ENCODE assay signal across 8 mouse cellular contexts in genomic region chr3:61364978-61365778, GRCm38 (mm10). TPM values are rescaled to one million over a fixed set of nuclear protein-coding genes. Genes with fewer than 3 reads are reported as not detected.
A peak's percentile ranks its signal among the peaks of the same experiment; 100 is the strongest.
DNase-seq lines count a peak whose midpoint lies in the region; ATAC-seq and TF ChIP-seq lines count a peak whose summit lies in the region.

No protein-coding gene starts in this region.

- no peak for ATAC-seq in G1E (ENCODE audit: extremely low read depth, insufficient number of reproducible peaks, low FRiP score, poor library complexity, severe bottlenecking)

- H3K9me3 ChIP-seq in G1E (replicated peaks), result no peaks in the 10 kb centered on the region
- no peaks in the 10 kb centered on the region for H3K9me3 ChIP-seq in hindbrain, embryonic 10.5 days

- H3K4me1 ChIP-seq in G1E (ENCODE audit: insufficient read depth, low read depth, low read length), result peaks cover 46% of the 10 kb centered on the region
- no peaks in the 10 kb centered on the region for H3K4me1 ChIP-seq in cerebellum, adult 2 months (ENCODE audit: control insufficient read depth, insufficient read depth, low read length)
- H3K4me1 ChIP-seq in hindbrain, embryonic 10.5 days (replicated peaks), result peaks cover 31% of the 10 kb centered on the region

- no peak for TF ChIP-seq CTCF in G1E (IDR thresholded peaks at IDR 0.05; ENCODE audit: low read depth, low read length)
- TF ChIP-seq CTCF in cerebellum, adult 2 months (IDR thresholded peaks at IDR 0.05; ENCODE audit: borderline replicate concordance, insufficient read depth, low read depth, low read length), result no peak

- no peak for TF ChIP-seq POLR2A in cerebellum, adult 2 months (IDR thresholded peaks at IDR 0.05; ENCODE audit: borderline replicate concordance, insufficient read depth, low read length)

- no peak overlapping the region for H3K27ac ChIP-seq in cerebellum, adult 2 months (ENCODE audit: insufficient read depth, low read length)
- H3K27ac ChIP-seq in hindbrain, embryonic 10.5 days, result peak overlapping the region; percentile 96

- peak overlapping the region; percentile 82 for H3K4me3 ChIP-seq in G1E (ENCODE audit: low read depth, low read length)
- peak overlapping the region; percentile 54 for H3K4me3 ChIP-seq in cerebellum, adult 2 months (replicated peaks; ENCODE audit: insufficient read depth, low read depth, low read length)
- H3K4me3 ChIP-seq in hindbrain, embryonic 10.5 days, result peak overlapping the region; percentile 70

- WGBS in cerebellum, adult 2 months, result under 1% methylated on average over 68 of the region's 68 CpGs
- under 1% methylated on average over 68 of the region's 68 CpGs for WGBS in hindbrain, embryonic 10.5 days

- peak; percentile 6 for DNase-seq in G1E (ENCODE audit: low spot score)
- peak; percentile 56 to 66 for DNase-seq in cerebellum, adult 2 months
- peak; percentile 18 for DNase-seq in forelimb bud, embryonic 11.5 days (ENCODE audit: low read depth, low spot score)
- peak; percentile 60 for DNase-seq in hindbrain, embryonic 10.5 days (ENCODE audit: low spot score)
- DNase-seq in layer of hippocampus, postnatal 25 days (ENCODE audit: extremely low spot score in 1 of 2, low spot score in 1 of 2), result peak; percentile 40 to 54
- DNase-seq in lung, postnatal 14 days, result peak; percentile 36
- peak; percentile 43 for DNase-seq in ovary, postnatal 14 days (ENCODE audit: low spot score)
- DNase-seq in thymus, postnatal 25 days, result peak; percentile 57

- H3K36me3 ChIP-seq in G1E (replicated peaks), result peaks cover 9% of the 10 kb centered on the region
- peaks cover 9% of the 10 kb centered on the region; the same call in 1 of the 2 replicates for H3K36me3 ChIP-seq in hindbrain, embryonic 10.5 days

- H3K27me3 ChIP-seq in G1E (ENCODE audit: insufficient read depth, low read length), result peaks cover 9% of the 10 kb centered on the region; the same call in 1 of the 2 replicates
- no peaks in the 10 kb centered on the region for H3K27me3 ChIP-seq in cerebellum, adult 2 months (ENCODE audit: control insufficient read depth, insufficient read depth, low read length)
- no peaks in the 10 kb centered on the region for H3K27me3 ChIP-seq in hindbrain, embryonic 10.5 days (ENCODE audit: insufficient read depth, poor library complexity, severe bottlenecking)

RNA-seq across cellular contexts. Expression of gene B430305J03Rik, which starts 0.6 kb away (rescaled TPM):
- total RNA-seq in G1E (2014; fragmentation: Nextera tagmentation) (0.53 and 0.58 TPM in 2 replicates), G1E (2017) (0.49 and 0.87 TPM in 2 replicates)
- 0.14 and 0.19 TPM in 2 replicates for polyA plus RNA-seq in G1E (2012)
- polyA plus RNA-seq in cerebellum, adult 2 months (2012; rRNA removed), result 0.22 and 0.44 TPM in 2 replicates
- polyA plus RNA-seq in hindbrain, embryonic 10.5 days (2016; fragmentation: Nextera tagmentation; extraction: Ambion mirVana), result not detected in 2 replicates
- 1 to 10 TPM; 2.5 to 3.1 TPM for total RNA-seq in layer of hippocampus, postnatal 25 days (2021)

RNA-seq across cellular contexts. Expression of gene Rap2b, which starts 3.7 kb away (rescaled TPM):
- total RNA-seq in G1E (2014; fragmentation: Nextera tagmentation), result 5.8 and 7.8 TPM in 2 replicates
- 6.6 and 7.5 TPM in 2 replicates for total RNA-seq in G1E (2017)
- 6.9 and 7.1 TPM in 2 replicates for polyA plus RNA-seq in G1E (2012)
- 3.8 and 4.9 TPM in 2 replicates for polyA plus RNA-seq in cerebellum, adult 2 months (2012; rRNA removed)
- polyA plus RNA-seq in hindbrain, embryonic 10.5 days (2016; fragmentation: Nextera tagmentation; extraction: Ambion mirVana), result 10.8 and 11.6 TPM in 2 replicates
- 10 to 100 TPM; 43.2 to 46.5 TPM for total RNA-seq in layer of hippocampus, postnatal 25 days (2021)

Comparison
In these comparisons a context has a peak if more than half of its experiments do, and no peak if none do; other contexts are left out.
1. DNase-seq: peak in every context shown above with its lines; median percentile 61 in cerebellum, adult 2 months; 60 in hindbrain, embryonic 10.5 days; 57 in thymus, postnatal 25 days; 47 in layer of hippocampus, postnatal 25 days; 43 in ovary, postnatal 14 days; 36 in lung, postnatal 14 days; 18 in forelimb bud, embryonic 11.5 days; 6 in G1E.